Mouse (Mus musculus) forebrain, embryonic 10.5 days (tissue): ENCODE results near the gene Fam129a. TPM values are rescaled to one million over a fixed set of nuclear protein-coding genes. Genes with fewer than 3 reads are reported as not detected.

ENCODE experiments used
- DNase-seq: peaks from one replicate; pipeline ENCODE4 v3.0.0-alpha.2; 2017; ENCODE audit warnings: low spot score; ENCODE audit errors: extremely low spot score
- H3K27ac ChIP-seq: fragments of 300-500 bp; sonication (generic); 2 replicates; pipeline ENCODE4 v1.5.1; 2016; ENCODE audit warnings: mild to moderate bottlenecking
- H3K27me3 ChIP-seq: fragments of 300-500 bp; sonication (generic); 2 replicates; pipeline ENCODE4 v1.6.1; 2016; ENCODE audit warnings: mild to moderate bottlenecking; ENCODE audit not compliant: poor library complexity, severe bottlenecking
- H3K36me3 ChIP-seq: fragments of 300-500 bp; sonication (generic); replicated peaks from 2 replicates; pipeline ENCODE4 v1.6.1; 2016; ENCODE audit warnings: mild to moderate bottlenecking, moderate library complexity
- H3K4me1 ChIP-seq: fragments of 300-500 bp; sonication (generic); 2 replicates; pipeline ENCODE4 v1.6.1; 2016
- H3K4me3 ChIP-seq: fragments of 300-500 bp; sonication (generic); 2 replicates; pipeline ENCODE4 v1.5.1; 2016; ENCODE audit warnings: mild to moderate bottlenecking, moderate library complexity
- H3K9me3 ChIP-seq: fragments of 300-500 bp; sonication (generic); 2 replicates; pipeline ENCODE4 v1.6.1; 2016; ENCODE audit warnings: mild to moderate bottlenecking, moderate library complexity
- WGBS: fragments of 180-500 bp; shearing (Covaris S2); methylation state at CpG from one replicate; pipeline ENCODE4 v1.1.7; 2016; 5-methylcytosine and 5-hydroxymethylcytosine counted together
- polyA plus RNA-seq: library from polyadenylated mRNA; unstranded; fragments of >200 nt; fragmentation: Nextera tagmentation; extraction: Ambion mirVana; gene quantifications from 2 replicates; pipeline ENCODE4 v1.2.1, GENCODE M21; 2016

Gene Fam129a
- polyA plus RNA-seq, 1 experiment from 2014 or later, result 0.46 TPM

DNA sequence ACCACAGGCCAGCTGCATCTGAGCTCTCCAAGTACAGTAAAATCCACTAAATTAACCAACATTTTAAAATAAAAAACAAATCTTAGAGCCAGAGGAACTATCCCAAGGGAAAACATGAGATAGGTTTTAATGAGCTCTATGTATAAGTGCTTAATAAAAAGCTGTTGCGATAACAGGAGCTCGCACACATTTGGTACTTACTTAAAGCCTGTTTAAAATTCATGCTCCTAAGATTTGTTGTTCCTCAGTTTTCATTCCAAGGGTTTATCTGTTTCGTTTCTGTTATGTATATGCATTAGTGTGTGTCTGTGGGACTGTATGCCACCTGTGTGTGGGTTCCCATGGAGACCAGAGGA, 135.4 kb downstream of the Fam129a start:
- Histone ChIP-seq H3K4me1 (0 out of 2 replicates have a peak, but pooled peaks cover 5% of the 10 kb centered on the region), H3K27ac (no peak overlapping the region), H3K4me3 (no peak overlapping the region), H3K27me3 (no peaks in the 10 kb centered on the region; the same call in 1 of the 2 replicates), H3K9me3 (no peaks in the 10 kb centered on the region), H3K36me3 (no peaks in the 10 kb centered on the region)
- WGBS, result 86% methylated on average over 3 of the region's 3 CpGs
- DNase-seq, result no peak

DNA sequence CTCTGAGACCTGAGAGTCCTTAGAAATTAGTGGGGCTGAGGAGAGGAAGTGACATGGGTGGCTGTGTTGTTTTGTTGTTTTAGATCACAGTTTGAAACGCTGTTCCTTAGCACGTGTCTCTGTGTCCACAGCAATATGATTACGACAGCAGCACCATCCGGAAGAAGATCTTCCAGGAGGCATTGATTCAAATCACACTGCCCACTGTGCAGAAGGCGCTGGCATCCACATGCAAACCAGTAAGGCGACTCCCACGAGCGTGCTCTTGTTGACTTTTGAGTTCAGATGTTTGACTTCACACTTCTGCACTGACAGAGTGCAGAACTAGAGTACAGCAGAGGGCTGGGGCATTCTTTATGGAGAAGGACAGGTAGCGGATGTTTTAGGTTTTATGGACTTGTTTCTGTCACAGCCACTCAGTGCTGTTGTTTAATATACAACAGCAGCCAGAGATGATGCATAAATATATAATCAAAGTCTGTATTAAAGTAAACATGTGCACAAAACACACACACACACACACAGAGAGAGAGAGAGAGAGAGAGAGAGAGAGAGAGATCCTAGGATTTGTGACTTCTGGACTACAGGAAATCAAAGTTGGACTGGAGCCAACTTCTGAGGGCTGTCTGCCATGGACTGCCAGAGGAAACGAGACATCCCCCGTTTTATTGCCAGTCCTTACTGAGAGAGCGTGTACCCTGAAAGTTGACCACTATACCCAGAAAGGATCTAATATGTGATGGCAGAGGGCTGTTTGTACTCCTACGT, 138.2 kb downstream of the Fam129a start:
- WGBS, result 86% methylated on average over 13 of the region's 13 CpGs
- no peaks in the 10 kb centered on the region for H3K9me3 ChIP-seq
- no peak overlapping the region for H3K27ac ChIP-seq
- H3K4me1 ChIP-seq, result 0 out of 2 replicates have a peak, but pooled peaks cover 5% of the 10 kb centered on the region
- no peak overlapping the region for H3K4me3 ChIP-seq
- no peaks in the 10 kb centered on the region for H3K36me3 ChIP-seq
- no peaks in the 10 kb centered on the region; the same call in 1 of the 2 replicates for H3K27me3 ChIP-seq
- DNase-seq, result no peak

GRCm38 (mm10) chr1:151709734-151710022, 138.7 kb downstream of the Fam129a start:
- H3K4me1 ChIP-seq, result 0 out of 2 replicates have a peak, but pooled peaks cover 5% of the 10 kb centered on the region
- no peaks in the 10 kb centered on the region for H3K9me3 ChIP-seq
- no peak overlapping the region for H3K4me3 ChIP-seq
- no peaks in the 10 kb centered on the region for H3K36me3 ChIP-seq
- no peaks in the 10 kb centered on the region; the same call in 1 of the 2 replicates for H3K27me3 ChIP-seq
- 88% methylated on average over 2 of the region's 2 CpGs for WGBS
- H3K27ac ChIP-seq, result no peak overlapping the region
- DNase-seq, result no peak

DNA sequence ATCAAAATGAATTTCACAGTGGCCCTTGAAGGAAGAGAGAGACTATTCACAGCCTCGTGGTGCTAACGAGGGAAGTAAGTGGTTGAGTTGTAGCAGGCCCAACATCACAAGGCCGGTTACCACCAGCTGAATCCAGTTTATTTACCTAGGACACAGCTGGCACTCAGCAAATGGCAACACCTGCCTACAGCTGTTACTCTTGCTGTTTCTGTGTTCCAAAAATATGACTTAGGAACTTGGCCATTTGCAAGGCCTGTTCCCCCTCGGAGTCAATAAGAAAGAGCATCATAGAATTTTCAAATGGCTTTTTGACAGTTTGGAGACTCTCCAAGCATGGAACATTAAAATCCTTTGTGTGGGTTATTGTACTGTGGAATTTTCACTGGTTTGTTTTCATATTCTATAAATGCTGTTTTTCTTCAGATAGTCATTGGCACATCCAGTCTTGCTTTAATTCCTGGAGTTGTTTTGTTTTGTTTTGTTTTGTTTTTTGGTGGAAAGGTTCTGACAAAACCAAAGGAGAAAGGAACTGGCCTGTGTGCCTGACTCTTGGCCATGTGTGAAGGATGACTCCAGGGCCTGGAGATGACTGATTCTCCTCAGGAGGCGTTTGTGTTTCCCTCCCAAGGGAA, 139.6 kb downstream of the Fam129a start:
- DNase-seq, result no peak
- no peaks in the 10 kb centered on the region for H3K9me3 ChIP-seq
- WGBS, result 78% methylated on average over 5 of the region's 5 CpGs

GRCm38 (mm10) chr1:151711062-151711461, 140.1 kb downstream of the Fam129a start:
- Histone ChIP-seq H3K27me3 (no peaks in the 10 kb centered on the region), H3K4me1 (0 out of 2 replicates have a peak, but pooled peaks cover 3% of the 10 kb centered on the region), H3K36me3 (no peaks in the 10 kb centered on the region), H3K9me3 (no peaks in the 10 kb centered on the region), H3K4me3 (no peak overlapping the region), H3K27ac (no peak overlapping the region)
- 85% methylated on average over 7 of the region's 7 CpGs for WGBS
- no peak for DNase-seq

More for the DNA sequence above, 139.6 kb downstream of the Fam129a start:
- H3K4me1 ChIP-seq, result 0 out of 2 replicates have a peak, but pooled peaks cover 5% of the 10 kb centered on the region
- H3K27ac ChIP-seq, result no peak overlapping the region
- H3K27me3 ChIP-seq, result no peaks in the 10 kb centered on the region; the same call in 1 of the 2 replicates
- H3K36me3 ChIP-seq, result no peaks in the 10 kb centered on the region
- H3K4me3 ChIP-seq, result no peak overlapping the region

DNA sequence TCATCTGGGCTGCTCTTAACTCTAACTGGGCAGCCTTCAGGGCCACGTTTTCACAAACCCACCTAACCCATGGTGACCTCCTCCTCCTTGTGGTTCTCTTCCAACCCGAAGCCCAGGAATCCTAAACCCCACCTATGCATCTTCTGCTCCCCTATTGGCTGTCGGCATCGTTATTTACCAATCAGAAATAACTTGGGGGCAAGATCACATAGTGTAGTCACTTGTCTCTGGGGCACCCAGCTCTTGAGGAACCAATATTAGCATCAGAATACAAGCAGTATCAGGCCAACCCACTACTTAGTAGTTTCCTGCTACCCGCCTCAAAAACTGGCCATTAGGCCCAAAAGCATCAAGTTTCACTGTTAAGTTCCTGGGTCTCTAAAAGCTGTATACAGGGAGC, 141.7 kb downstream of the Fam129a start:
- Histone ChIP-seq H3K4me3 (no peak overlapping the region), H3K9me3 (no peaks in the 10 kb centered on the region), H3K27ac (no peak overlapping the region), H3K27me3 (no peaks in the 10 kb centered on the region), H3K4me1 (peaks cover 9% of the 10 kb centered on the region; the same call in 1 of the 2 replicates), H3K36me3 (no peaks in the 10 kb centered on the region)
- DNase-seq, result no peak
- WGBS, result 40% methylated on average over 5 of the region's 5 CpGs

DNA sequence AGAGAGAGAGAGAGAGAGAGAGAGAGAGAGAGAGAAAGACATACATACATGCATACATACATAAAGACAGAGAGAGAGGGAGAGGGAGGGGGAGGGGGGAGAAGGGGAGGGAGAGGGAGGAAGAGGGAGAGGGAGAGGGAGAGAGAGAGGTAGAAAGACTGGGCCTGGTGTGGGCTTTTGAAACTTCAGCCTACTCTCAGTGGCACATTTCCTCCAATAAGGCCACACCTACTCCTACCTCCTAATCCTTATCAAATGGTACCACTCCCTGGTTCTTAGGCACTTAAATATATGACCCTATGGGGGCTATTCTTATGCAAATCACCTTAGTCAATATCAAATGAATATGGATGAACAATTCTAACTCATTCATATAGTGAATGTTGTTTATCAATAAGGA, 142.6 kb downstream of the Fam129a start:
- DNase-seq, result no peak
- H3K36me3 ChIP-seq, result no peaks in the 10 kb centered on the region
- no peak overlapping the region for H3K4me3 ChIP-seq
- no peak overlapping the region for H3K27ac ChIP-seq
- no peaks in the 10 kb centered on the region for H3K27me3 ChIP-seq
- H3K9me3 ChIP-seq, result no peaks in the 10 kb centered on the region
- H3K4me1 ChIP-seq, result peaks cover 9% of the 10 kb centered on the region; the same call in 1 of the 2 replicates

GRCm38 (mm10) chr1:151716024-151716710, 145.2 kb downstream of the Fam129a start:
- H3K9me3 ChIP-seq, result no peaks in the 10 kb centered on the region
- H3K36me3 ChIP-seq, result no peaks in the 10 kb centered on the region
- no peak overlapping the region for H3K4me3 ChIP-seq
- H3K27ac ChIP-seq, result no peak overlapping the region
- peaks cover 9% of the 10 kb centered on the region; the same call in 1 of the 2 replicates for H3K4me1 ChIP-seq
- 78% methylated on average over 11 of the region's 11 CpGs for WGBS
- DNase-seq, result no peak
- H3K27me3 ChIP-seq, result no peaks in the 10 kb centered on the region

DNA sequence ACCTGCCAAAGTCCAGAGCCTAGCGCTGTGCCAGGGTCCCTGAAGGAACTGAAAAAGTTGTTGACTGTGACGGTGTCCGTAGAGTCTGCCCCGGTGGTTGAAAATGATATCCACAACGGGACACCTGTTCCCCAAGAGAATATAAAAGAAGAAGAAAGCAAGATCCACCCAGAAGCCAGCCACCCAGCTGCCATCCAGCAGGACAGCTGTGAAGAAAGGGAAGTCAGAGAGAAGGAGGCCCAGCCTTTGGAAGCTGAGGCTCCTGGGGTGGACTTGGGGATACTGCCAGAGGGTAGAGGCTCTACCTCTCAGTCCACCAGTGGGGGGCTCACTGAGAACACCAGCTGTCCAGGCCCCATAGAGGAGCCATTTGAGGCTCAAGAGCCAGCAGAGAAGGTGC, 146.6 kb downstream of the Fam129a start:
- DNase-seq, result no peak
- 90% methylated on average over 5 of the region's 5 CpGs for WGBS
- H3K9me3 ChIP-seq, result no peaks in the 10 kb centered on the region
- H3K4me3 ChIP-seq, result no peak overlapping the region
- H3K27me3 ChIP-seq, result no peaks in the 10 kb centered on the region
- no peaks in the 10 kb centered on the region for H3K36me3 ChIP-seq
- peaks cover 9% of the 10 kb centered on the region; the same call in 1 of the 2 replicates for H3K4me1 ChIP-seq
- no peak overlapping the region for H3K27ac ChIP-seq

- Histone ChIP-seq H3K27me3 (no peaks in the 10 kb centered on the region), H3K4me1 (peaks cover 9% of the 10 kb centered on the region; the same call in 1 of the 2 replicates), H3K36me3 (no peaks in the 10 kb centered on the region), H3K27ac (no peak overlapping the region), H3K9me3 (no peaks in the 10 kb centered on the region), H3K4me3 (no peak overlapping the region)
- 93% methylated on average over 8 of the region's 8 CpGs for WGBS
- DNase-seq, result no peak
These were observed 147.6 kb downstream of the Fam129a start for GRCm38 (mm10) chr1:151718575-151718974.

- no peaks in the 10 kb centered on the region for H3K9me3 ChIP-seq
- no peaks in the 10 kb centered on the region for H3K27me3 ChIP-seq
- no peak overlapping the region for H3K27ac ChIP-seq
- no peak for DNase-seq
- peaks cover 9% of the 10 kb centered on the region; the same call in 1 of the 2 replicates for H3K4me1 ChIP-seq
- no peak overlapping the region for H3K4me3 ChIP-seq
- WGBS, result 93% methylated on average over 5 of the region's 5 CpGs
- H3K36me3 ChIP-seq, result no peaks in the 10 kb centered on the region
These were observed 148.9 kb downstream of the Fam129a start for GRCm38 (mm10) chr1:151719911-151720310.

- Histone ChIP-seq H3K4me1 (peaks cover 9% of the 10 kb centered on the region; the same call in 1 of the 2 replicates), H3K36me3 (no peaks in the 10 kb centered on the region), H3K9me3 (no peaks in the 10 kb centered on the region), H3K27ac (no peak overlapping the region), H3K4me3 (no peak overlapping the region), H3K27me3 (no peaks in the 10 kb centered on the region)
- DNase-seq, result no peak
- WGBS, result 96% methylated on average over 2 of the region's 2 CpGs
These were observed 149.6 kb downstream of the Fam129a start for GRCm38 (mm10) chr1:151720566-151720965.
